In the genomic region with DNA sequence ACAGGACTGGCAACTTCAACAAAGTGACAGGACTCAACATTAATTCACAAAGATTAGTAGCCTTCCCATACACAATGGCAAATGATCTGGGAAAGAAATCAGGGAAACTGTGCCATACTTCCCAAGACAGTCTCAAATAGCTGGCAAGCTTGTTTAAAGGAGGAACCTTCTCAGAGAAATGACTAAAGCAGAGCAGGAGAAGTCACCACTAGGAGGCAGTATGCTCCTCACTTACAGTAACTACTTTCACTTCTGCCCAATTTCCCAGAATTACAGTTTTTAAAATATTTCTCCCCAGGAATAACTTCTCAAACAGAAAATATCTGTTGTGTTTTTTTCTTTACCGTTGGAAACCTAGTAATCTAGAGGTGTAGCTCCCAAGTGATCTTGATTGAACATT, we compare ENCODE assay signal across 8 mouse cellular contexts. TPM values are rescaled to one million over a fixed set of nuclear protein-coding genes. Genes with fewer than 3 reads are reported as not detected.
DNase-seq lines count a peak whose midpoint lies in the region; TF ChIP-seq lines count a peak whose summit lies in the region.

No protein-coding gene starts in this region.

- no peak for TF ChIP-seq POLR2A in brain, embryonic 14.5 days (IDR thresholded peaks at IDR 0.05; ENCODE audit: borderline replicate concordance, extremely low read depth, insufficient read depth, insufficient read length, poor library complexity, severe bottlenecking)

- H3K4me3 ChIP-seq in gastrocnemius, adult 2 months, result no peak overlapping the region
- no peak overlapping the region for H3K4me3 ChIP-seq in forebrain, embryonic 10.5 days

- peaks cover 6% of the 10 kb centered on the region; the same call in 1 of the 2 replicates for H3K9me3 ChIP-seq in forebrain, embryonic 10.5 days

- no peaks in the 10 kb centered on the region for H3K36me3 ChIP-seq in forebrain, embryonic 10.5 days (replicated peaks)

- TF ChIP-seq CTCF in gastrocnemius, adult 2 months (IDR thresholded peaks at IDR 0.05), result peak; percentile 78
- TF ChIP-seq CTCF in brain, embryonic 14.5 days (IDR thresholded peaks at IDR 0.05; ENCODE audit: borderline replicate concordance, extremely low read depth, insufficient read depth, insufficient read length), result no peak

- H3K4me1 ChIP-seq in forebrain, embryonic 10.5 days, result peaks cover 3% of the 10 kb centered on the region; the same call in 1 of the 2 replicates

- no peak for DNase-seq in gastrocnemius, adult 2 months
- DNase-seq in gastrocnemius, postnatal 36 days, result no peak
- DNase-seq in right cerebral cortex, postnatal 10 days (ENCODE audit: low spot score in 2 of 2), result peak; percentile 25 to 28
- no peak for DNase-seq in right cerebral cortex, postnatal 36 days (ENCODE audit: low spot score in 2 of 2)
- peak; percentile 27 for DNase-seq in brain, embryonic 14.5 days (ENCODE audit: low read depth)
- peak; percentile 46 for DNase-seq in kidney, postnatal 14 days
- peak; percentile 34 for DNase-seq in skeletal muscle tissue, adult 2 months (ENCODE audit: low read depth, low spot score)
- DNase-seq in forebrain, embryonic 10.5 days (ENCODE audit: extremely low spot score, low spot score), result no peak

- no peak overlapping the region for H3K27ac ChIP-seq in gastrocnemius, adult 2 months
- H3K27ac ChIP-seq in forebrain, embryonic 10.5 days, result no peak overlapping the region

- intact Hi-C loops in gastrocnemius, adult 2 months (cut with DNase I), result loop anchor here (2.0 to 10.0 kb wide), 2 partner anchors 158 to 336 kb away; no protein-coding TSS in a partner anchor
- intact Hi-C loops in gastrocnemius, postnatal 36 days (cut with DNase I), result loop anchor here (5.0 kb wide), 1 partner anchor 336 kb away; no protein-coding TSS in a partner anchor

- H3K27me3 ChIP-seq in forebrain, embryonic 10.5 days (ENCODE audit: poor library complexity, severe bottlenecking), result no peaks in the 10 kb centered on the region

- 60% methylated on average over 1 of the region's 1 CpGs for WGBS in forebrain, embryonic 10.5 days

RNA-seq across cellular contexts. Expression of a gene that starts 4.2 kb away (rescaled TPM):
- total RNA-seq in gastrocnemius, adult 2 months (2021), result under 1 TPM in 1 of 2 experiments, not detected in 1; 0.08 TPM
- under 1 TPM; 0.07 to 0.36 TPM for total RNA-seq in gastrocnemius, postnatal 36 days (2021)
- 0.27 and 0.35 TPM in 2 replicates for polyA plus RNA-seq in brain, embryonic 14.5 days (2012; rRNA removed)
- 0.20 and 0.31 TPM in 2 replicates for polyA plus RNA-seq in forebrain, embryonic 10.5 days (2016; fragmentation: Nextera tagmentation; extraction: Ambion mirVana)

Comparison
In these comparisons a context has a peak if more than half of its experiments do, and no peak if none do; other contexts are left out.
1. DNase-seq: peak in right cerebral cortex, postnatal 10 days (2 of 2), brain, embryonic 14.5 days (single experiment), kidney, postnatal 14 days (single experiment) and skeletal muscle tissue, adult 2 months (single experiment); none in gastrocnemius, adult 2 months (single experiment), gastrocnemius, postnatal 36 days (0 of 2), right cerebral cortex, postnatal 36 days (0 of 2) and forebrain, embryonic 10.5 days (single experiment).